Mouse (Mus musculus) cerebral cortex, adult 2 months (tissue): ENCODE data around the gene Sirt4.

Experiments
- WGBS: fragments of 180-500 bp; shearing (Covaris S2); methylation state at CpG from one replicate; pipeline ENCODE4 v1.1.7; 2018; 5-methylcytosine and 5-hydroxymethylcytosine counted together

The Sirt4 gene

GRCm38 (mm10) chr5:115434853-115435754 is 49.4 kb downstream of the Sirt4 start:
- 44% methylated on average over 15 of the region's 15 CpGs for WGBS

DNA sequence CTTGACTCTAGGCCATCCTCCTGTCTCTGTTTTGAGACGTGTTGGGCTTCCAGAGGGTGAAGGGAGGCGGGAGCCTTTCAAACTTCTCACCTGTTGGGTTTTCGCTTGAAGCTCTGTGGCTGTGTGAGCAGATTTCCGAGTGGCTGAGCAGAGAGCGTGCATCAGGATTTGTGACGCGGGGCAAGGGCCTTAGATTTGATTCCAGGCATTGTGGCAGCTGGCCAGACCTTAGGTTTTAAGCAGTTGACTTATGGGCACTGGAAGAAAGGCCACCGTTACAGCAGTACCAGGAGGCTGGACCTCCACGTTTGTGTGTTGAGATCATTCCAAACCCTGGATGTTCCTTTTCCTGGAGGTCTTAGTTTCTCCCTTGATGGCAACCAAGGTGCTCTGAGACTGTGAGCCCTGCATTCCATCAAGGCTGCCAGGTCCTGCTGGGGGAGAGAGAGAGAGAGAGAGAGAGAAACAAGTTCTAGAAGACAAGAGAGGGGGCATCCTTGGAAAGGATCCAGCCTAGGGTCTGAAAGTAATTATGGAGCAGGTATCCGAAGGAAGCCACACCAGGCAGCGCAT is 50.2 kb downstream of the Sirt4 start:
- 74% methylated on average over 11 of the region's 11 CpGs for WGBS

GRCm38 (mm10) chr5:115433191-115433590 is 51.3 kb downstream of the Sirt4 start:
- WGBS, result 86% methylated on average over 8 of the region's 8 CpGs

DNA sequence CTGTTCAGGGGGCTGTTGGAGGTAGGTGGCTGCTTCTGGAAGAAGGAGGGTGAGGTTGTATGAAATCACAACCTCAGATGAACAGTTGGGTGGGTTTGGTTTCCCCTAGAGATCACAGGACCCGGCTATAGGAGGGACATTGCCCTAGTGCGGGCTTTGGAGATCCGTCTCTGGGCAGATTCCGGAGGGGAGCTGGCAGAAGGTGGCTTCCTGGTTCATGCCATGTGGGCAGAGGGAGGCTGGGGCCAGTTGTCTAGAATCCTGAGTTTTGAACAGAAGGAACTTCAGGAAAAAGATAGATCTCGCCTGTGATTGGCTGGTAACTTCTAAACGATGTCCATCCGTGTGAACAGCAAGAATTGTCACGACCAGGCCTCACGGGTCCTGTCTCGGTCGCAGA is 52.1 kb downstream of the Sirt4 start:
- WGBS, result 72% methylated on average over 11 of the region's 11 CpGs

DNA sequence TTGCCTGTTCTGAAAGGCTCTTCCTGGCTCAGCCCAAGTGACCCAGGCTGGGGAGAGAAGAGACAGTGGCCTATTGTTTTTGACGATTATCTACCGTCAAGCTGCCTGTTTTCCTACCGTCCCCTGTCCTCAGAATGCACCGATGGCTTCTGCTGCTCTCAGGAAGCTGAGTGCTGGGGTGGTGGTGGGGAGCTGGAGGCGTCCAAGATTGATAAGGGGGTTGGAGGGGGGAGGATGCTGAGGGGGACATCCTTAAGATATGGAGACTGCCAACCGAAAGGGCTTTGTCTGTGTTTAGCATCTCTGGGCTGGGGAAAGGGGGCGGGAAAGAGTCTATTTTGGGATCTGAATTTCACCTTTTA is 52.6 kb downstream of the Sirt4 start:
- WGBS, result 30% methylated on average over 7 of the region's 7 CpGs

DNA sequence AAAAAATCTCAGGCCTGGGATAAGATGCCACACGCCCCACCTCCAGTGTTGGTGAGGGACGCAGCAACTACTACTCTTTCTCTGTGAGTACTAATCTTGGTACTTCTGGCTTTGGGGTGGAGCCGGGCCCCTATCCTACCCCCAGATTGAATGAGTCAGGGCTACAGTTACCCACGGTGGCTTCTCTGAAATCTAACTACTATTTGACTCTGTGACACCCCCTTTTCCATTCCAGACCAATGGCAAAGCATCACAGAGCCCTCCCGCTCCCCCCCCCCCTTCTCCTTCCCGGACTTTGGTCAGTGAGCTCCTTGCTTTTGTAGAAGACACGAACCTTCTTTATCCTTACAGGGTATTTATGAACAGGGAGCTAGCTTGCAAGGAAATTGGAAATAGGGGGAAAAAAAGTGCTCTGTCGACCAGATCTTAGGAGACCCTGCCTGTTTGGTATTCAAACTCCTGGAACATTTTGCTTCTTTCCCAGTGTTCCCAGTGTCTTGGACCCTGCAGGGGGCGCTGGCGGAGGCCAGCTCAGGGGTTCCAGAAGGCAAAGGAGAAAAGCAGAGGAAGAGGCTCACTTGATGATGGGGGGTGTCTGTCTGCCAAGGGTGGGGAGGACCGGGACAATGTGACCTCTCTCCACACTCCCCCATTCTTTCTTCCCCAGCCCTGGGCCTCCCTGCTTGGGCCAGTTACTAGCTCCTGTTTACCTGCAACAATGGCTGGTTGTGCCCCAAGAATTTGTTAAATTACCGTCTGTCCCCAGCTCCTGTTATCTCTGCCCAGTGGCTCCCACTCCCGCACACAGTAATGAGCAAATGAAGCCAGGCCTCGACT is 53.2 kb downstream of the Sirt4 start:
- WGBS, result 28% methylated on average over 14 of the region's 14 CpGs

DNA sequence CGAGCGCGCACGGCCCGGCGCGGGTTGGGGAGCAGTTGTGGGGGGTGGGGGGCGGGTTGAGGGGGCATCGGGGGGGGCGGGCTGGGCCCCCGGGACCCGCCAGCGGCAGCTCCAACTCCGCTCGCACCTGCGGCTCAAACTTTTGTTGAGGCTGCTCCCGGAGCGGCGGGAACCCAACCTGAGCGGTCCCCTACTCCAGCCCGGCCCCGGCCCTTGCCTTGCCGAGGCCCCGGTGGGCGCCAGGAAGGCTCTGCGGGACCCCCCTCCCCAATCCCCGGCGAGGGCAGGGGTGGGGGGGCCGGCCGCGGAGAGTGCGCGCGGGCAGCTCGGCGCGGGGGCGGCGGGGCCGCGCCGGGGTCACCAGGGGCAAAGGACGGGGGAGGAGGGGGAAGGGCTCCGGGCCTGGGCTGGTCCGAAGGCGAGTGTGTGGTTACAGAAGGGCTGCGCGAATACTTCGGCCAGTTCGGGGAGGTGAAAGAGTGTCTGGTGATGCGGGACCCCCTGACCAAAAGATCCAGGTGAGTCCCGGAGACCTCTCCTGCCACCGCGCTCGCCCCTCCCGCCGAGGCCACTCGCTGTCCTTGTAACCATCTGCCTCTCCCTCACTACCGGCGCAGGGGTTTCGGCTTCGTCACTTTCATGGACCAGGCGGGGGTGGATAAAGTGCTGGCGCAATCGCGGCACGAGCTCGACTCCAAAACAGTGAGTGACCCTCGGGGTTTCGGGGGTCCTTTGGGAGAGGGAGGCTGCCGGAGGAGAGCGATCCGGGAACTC is 54.2 kb downstream of the Sirt4 start:
- WGBS, result 2% methylated on average over 58 of the region's 73 CpGs

GRCm38 (mm10) chr5:115429359-115430186 is 55.0 kb downstream of the Sirt4 start, which contains the start of gene Msi1:
Gene Msi1, plus strand, starts transcription at chr5:115429599.
- WGBS, result under 1% methylated on average over 91 of the region's 117 CpGs

DNA sequence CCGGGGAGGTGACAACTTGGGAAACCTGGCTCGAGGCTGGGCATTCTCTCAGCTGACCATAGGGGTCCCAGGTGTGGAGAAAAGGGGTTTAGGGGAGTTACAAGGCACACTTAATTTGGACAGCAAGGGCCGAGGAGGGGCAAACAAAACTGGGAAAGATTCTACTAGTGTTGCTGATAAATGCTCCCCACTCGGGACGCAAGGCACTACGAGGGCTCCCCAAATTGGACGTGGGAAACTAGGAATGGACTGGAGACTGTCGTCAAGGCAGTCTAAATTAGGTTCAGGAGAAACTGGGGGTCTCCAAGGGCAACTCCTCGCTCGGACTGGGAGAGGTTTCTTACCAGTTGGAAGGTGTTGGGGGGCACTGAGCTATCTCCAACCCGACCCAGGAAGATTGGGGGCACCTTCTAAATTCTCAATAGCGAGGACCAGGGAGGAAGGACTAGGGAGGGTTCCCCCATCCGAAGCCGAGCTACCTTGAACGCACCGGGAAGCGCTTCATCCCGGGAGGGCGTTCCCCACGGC is 55.6 kb downstream of the Sirt4 start:
- 4% methylated on average over 20 of the region's 20 CpGs for WGBS
